Mouse (Mus musculus): ENCODE data around the gene Epb41l3.

GRCm38 (mm10) chr17:69158690-69159089, 83.2 kb downstream of the Epb41l3 start:
- no peak for TF ChIP-seq HCFC1 (IDR thresholded peaks at IDR 0.05; ENCODE audit: borderline replicate concordance, insufficient read depth, low read length)
- no peak for TF ChIP-seq ZC3H11A (IDR thresholded peaks at IDR 0.05; ENCODE audit: borderline replicate concordance, low read depth, low read length)
- TF ChIP-seq CHD2 (IDR thresholded peaks at IDR 0.05; ENCODE audit: low read depth, low read length) = no peak
- TF ChIP-seq MAFK (IDR thresholded peaks at IDR 0.05; ENCODE audit: insufficient read depth, low read depth, low read length) = no peak

Measured in ES-E14 (cell line).